Mouse (Mus musculus): ENCODE results near the gene Hoxb5. TPM values are rescaled to one million over a fixed set of nuclear protein-coding genes. Genes with fewer than 3 reads are reported as not detected.

Hoxb5 gene
- polyA plus RNA-seq, 3 experiments from 2014 or later: not detected

Other genes starting within 250 kb of the Hoxb5 start
- gene Ube2z, start 237.9 kb upstream of the Hoxb5 start, polyA plus RNA-seq (2017; shearing (Covaris generic)): 10 to 100 TPM in 2 of 3 experiments, 1 to 10 TPM in 1; 9.6 to 13.1 (median 10.4) TPM
- 100 to 1,000 TPM; 336 to 391 (median 363) TPM for gene Atp5g1, start 227.7 kb upstream of the Hoxb5 start, polyA plus RNA-seq (2017; shearing (Covaris generic))
- gene Calcoco2, start 191.4 kb upstream of the Hoxb5 start, polyA plus RNA-seq (2017; shearing (Covaris generic)): not detected
- not detected for gene Ttll6, start 169.6 kb upstream of the Hoxb5 start, polyA plus RNA-seq (2017; shearing (Covaris generic))
- not detected for gene Hoxb13, start 109.0 kb upstream of the Hoxb5 start, polyA plus RNA-seq (2017; shearing (Covaris generic))
- gene Hoxb9, start 31.9 kb upstream of the Hoxb5 start, polyA plus RNA-seq (2017; shearing (Covaris generic)): not detected
- gene Hoxb8, start 21.4 kb upstream of the Hoxb5 start, polyA plus RNA-seq (2017; shearing (Covaris generic)): not detected
- not detected for gene Hoxb7, start 16.7 kb upstream of the Hoxb5 start, polyA plus RNA-seq (2017; shearing (Covaris generic))
- gene Hoxb6, start 10.9 kb upstream of the Hoxb5 start, polyA plus RNA-seq (2017; shearing (Covaris generic)): not detected
- 1 to 10 TPM in 2 of 3 experiments, under 1 TPM in 1; 0.92 to 1.5 (median 1.2) TPM for gene Hoxb4, start 14.9 kb downstream of the Hoxb5 start, polyA plus RNA-seq (2017; shearing (Covaris generic))
- under 1 TPM in 1 of 3 experiments, not detected in 2; 0.86 TPM for gene Hoxb3, start 20.0 kb downstream of the Hoxb5 start, polyA plus RNA-seq (2017; shearing (Covaris generic))
- not detected for gene Hoxb2, start 47.2 kb downstream of the Hoxb5 start, polyA plus RNA-seq (2017; shearing (Covaris generic))
- not detected for gene Hoxb1, start 62.4 kb downstream of the Hoxb5 start, polyA plus RNA-seq (2017; shearing (Covaris generic))
- gene Skap1, start 161.3 kb downstream of the Hoxb5 start, polyA plus RNA-seq (2017; shearing (Covaris generic)): 100 to 1,000 TPM; 537 to 839 (median 722) TPM

All from inflammation-experienced regulatory T-cells, adult 6 months (primary cell).